ENCODE assay signal across 8 mouse cellular contexts in genomic region chr6:63256556-63257405, GRCm38 (mm10). TPM values are rescaled to one million over a fixed set of nuclear protein-coding genes. Genes with fewer than 3 reads are reported as not detected.
DNase-seq lines count a peak whose midpoint lies in the region; ATAC-seq and TF ChIP-seq lines count a peak whose summit lies in the region.

No protein-coding gene starts in this region.

- peaks cover 12% of the 10 kb centered on the region for H3K27me3 ChIP-seq in heart, adult 2 months (ENCODE audit: control insufficient read depth, insufficient read depth, low read length)
- H3K27me3 ChIP-seq in forebrain, embryonic 14.5 days (replicated peaks; ENCODE audit: control insufficient read depth, insufficient read depth, low read length), result peaks cover 3% of the 10 kb centered on the region; the same call in 1 of the 2 replicates
- peaks cover 14% of the 10 kb centered on the region for H3K27me3 ChIP-seq in intestine, embryonic 15.5 days (replicated peaks)

- under 1% methylated on average over 49 of the region's 49 CpGs for WGBS in heart, adult 2 months
- WGBS in forebrain, embryonic 14.5 days, result under 1% methylated on average over 49 of the region's 49 CpGs
- 1% methylated on average over 49 of the region's 49 CpGs for WGBS in intestine, embryonic 15.5 days

- intact Hi-C loops in heart, adult 2 months (cut with DNase I), result no loop called here

- no peak overlapping the region for H3K27ac ChIP-seq in heart, adult 2 months
- H3K27ac ChIP-seq in forebrain, embryonic 14.5 days (ENCODE audit: low read depth, low read length), result 0 out of 2 replicates have a peak overlapping the region, but pooled peaks have one; percentile 21
- H3K27ac ChIP-seq in intestine, embryonic 15.5 days, result no peak overlapping the region

- TF ChIP-seq CTCF in heart, adult 2 months (IDR thresholded peaks at IDR 0.05), result no peak

- TF ChIP-seq POLR2A in heart, adult 2 months (IDR thresholded peaks at IDR 0.05; ENCODE audit: insufficient read depth, low read depth, low read length), result no peak

- no peak for TF ChIP-seq EP300 in heart, adult 2 months (IDR thresholded peaks at IDR 0.05; ENCODE audit: insufficient read depth, low read depth, low read length)

- H3K36me3 ChIP-seq in heart, adult 2 months (ENCODE audit: control insufficient read depth, insufficient read depth, low read length), result no peaks in the 10 kb centered on the region
- H3K36me3 ChIP-seq in forebrain, embryonic 14.5 days (ENCODE audit: control insufficient read depth, insufficient read depth, low read length), result no peaks in the 10 kb centered on the region
- H3K36me3 ChIP-seq in intestine, embryonic 15.5 days, result no peaks in the 10 kb centered on the region

- H3K9me3 ChIP-seq in forebrain, embryonic 14.5 days (replicated peaks; ENCODE audit: control insufficient read depth, low read length), result no peaks in the 10 kb centered on the region
- no peaks in the 10 kb centered on the region for H3K9me3 ChIP-seq in intestine, embryonic 15.5 days

- no peak overlapping the region for H3K9ac ChIP-seq in heart, adult 2 months (ENCODE audit: low read depth, low read length)
- peak overlapping the region; percentile 73 for H3K9ac ChIP-seq in forebrain, embryonic 14.5 days (ENCODE audit: low read length)
- peak overlapping the region; percentile 39 for H3K9ac ChIP-seq in intestine, embryonic 15.5 days

- peak overlapping the region; percentile 94 for H3K4me2 ChIP-seq in forebrain, embryonic 14.5 days (ENCODE audit: low read length)
- peak overlapping the region; percentile 98 for H3K4me2 ChIP-seq in intestine, embryonic 15.5 days (replicated peaks)

- peak; percentile 67 for ATAC-seq in forebrain, embryonic 14.5 days
- peak; percentile 80 for ATAC-seq in intestine, embryonic 15.5 days

- DNase-seq in heart, adult 2 months, result peak in 1 of 2 experiments; percentile 18
- DNase-seq in heart, adult 11 months, result no peak
- DNase-seq in cerebellum, adult 11 months, result peak; percentile 69
- peak; percentile 55 for DNase-seq in forebrain, embryonic 14.5 days (ENCODE audit: low spot score)
- peak; percentile 6 for DNase-seq in liver
- peak; percentile 78 for DNase-seq in retina, postnatal 1 day
- no peak for DNase-seq in thymus, postnatal 10 days (ENCODE audit: low spot score in 2 of 2)

- H3K4me1 ChIP-seq in heart, adult 2 months (ENCODE audit: control insufficient read depth, insufficient read depth, low read length), result no peaks in the 10 kb centered on the region
- no peaks in the 10 kb centered on the region for H3K4me1 ChIP-seq in forebrain, embryonic 14.5 days (ENCODE audit: control insufficient read depth, insufficient read depth, low read length)
- H3K4me1 ChIP-seq in intestine, embryonic 15.5 days (replicated peaks), result no peaks in the 10 kb centered on the region; the same call in 1 of the 2 replicates

- no peaks in the 10 kb centered on the region for H3K79me2 ChIP-seq in heart, adult 2 months (replicated peaks; ENCODE audit: control insufficient read depth, insufficient read depth, low read length)

- H3K4me3 ChIP-seq in heart, adult 2 months, result peak overlapping the region; percentile 35
- peak overlapping the region; percentile 75 for H3K4me3 ChIP-seq in forebrain, embryonic 14.5 days (ENCODE audit: low read depth, low read length)
- H3K4me3 ChIP-seq in intestine, embryonic 15.5 days (replicated peaks), result peak overlapping the region; percentile 60

RNA-seq across cellular contexts. Expression of gene Grid2, which starts 1.1 kb away (rescaled TPM):
- under 1 TPM in 1 of 2 experiments, not detected in 1; 0.05 TPM for total RNA-seq in heart, adult 2 months (2021)
- polyA plus RNA-seq in heart, adult 2 months (2012; rRNA removed), result 0.08 TPM in 1 of 2 replicates, not detected in the other
- 1.7 and 2.5 TPM in 2 replicates for polyA plus RNA-seq in forebrain, embryonic 14.5 days (2014; fragmentation: Nextera tagmentation; extraction: Ambion mirVana)
- polyA plus RNA-seq in intestine, embryonic 15.5 days (2015; fragmentation: Nextera tagmentation; extraction: Ambion mirVana), result 0.66 and 0.72 TPM in 2 replicates

Comparison
In these comparisons a context has a peak if more than half of its experiments do, and no peak if none do; other contexts are left out.
1. DNase-seq: peak in cerebellum, adult 11 months (single experiment), forebrain, embryonic 14.5 days (single experiment), liver (single experiment) and retina, postnatal 1 day (single experiment); none in heart, adult 11 months (single experiment) and thymus, postnatal 10 days (0 of 2).
2. Peak in every context shown above with its lines, with median percentiles within 50 percentile points of each other: H3K4me3 ChIP-seq.